In genomic region chr6:55218232-55218631, GRCm38 (mm10) we compare ENCODE assay signal across 21 mouse cellular contexts. TPM values are rescaled to one million over a fixed set of nuclear protein-coding genes. Genes with fewer than 3 reads are reported as not detected.
A peak's percentile ranks its signal among the peaks of the same experiment; 100 is the strongest.
DNase-seq lines count a peak whose midpoint lies in the region; ATAC-seq lines count a peak whose summit lies in the region.
"Had no signal": no experiment of that assay in that cellular context is flagged by ENCODE, and none has a peak within 500 bp of the region (broad histone marks: within the 10 kb centered on the region; RNA-seq: fewer than 3 reads in every experiment).

No protein-coding gene starts in this region.

- WGBS in embryonic facial prominence, embryonic 11.5 days: 89% methylated on average over 9 of the region's 9 CpGs
- 95% methylated on average over 9 of the region's 9 CpGs for WGBS in embryonic facial prominence, embryonic 10.5 days
- 89% methylated on average over 9 of the region's 9 CpGs for WGBS in kidney, embryonic 15.5 days

- no peak for DNase-seq in embryonic facial prominence, embryonic 11.5 days (ENCODE audit: low spot score)
- no peak for DNase-seq in embryonic facial prominence, embryonic 10.5 days (ENCODE audit: low spot score)
- DNase-seq in left cerebral cortex, postnatal 4 days: peak; percentile 23
- no peak for DNase-seq in left cerebral cortex, postnatal 25 days (ENCODE audit: low spot score in 2 of 2)
- DNase-seq: adrenal gland, adult 2 months; adrenal gland, postnatal 10 days; adrenal gland, postnatal 25 days; cerebellum, adult 11 months; cerebellum, adult 2 months; cerebellum, adult 9-10 months; cerebellum, postnatal 36 days; embryo, embryonic 11 days; forebrain, postnatal 0 days had no signal

- intact Hi-C loops in left cerebral cortex, postnatal 4 days (cut with DNase I): no loop called here
- intact Hi-C loops in left cerebral cortex, postnatal 25 days (cut with DNase I): no loop called here

- no peaks in the 10 kb centered on the region for H3K27me3 ChIP-seq in embryonic facial prominence, embryonic 11.5 days (ENCODE audit: control insufficient read depth, insufficient read depth, low read length)
- no peaks in the 10 kb centered on the region for H3K27me3 ChIP-seq in embryonic facial prominence, embryonic 10.5 days (replicated peaks; ENCODE audit: low read depth, poor library complexity, severe bottlenecking)
- H3K27me3 ChIP-seq in kidney, embryonic 15.5 days: no peaks in the 10 kb centered on the region
- H3K27me3 ChIP-seq: embryonic facial prominence, embryonic 13.5 days; forebrain, embryonic 13.5 days; forebrain, embryonic 15.5 days had no signal

- no peaks in the 10 kb centered on the region for H3K4me1 ChIP-seq in embryonic facial prominence, embryonic 11.5 days (ENCODE audit: control insufficient read depth, insufficient read depth, low read length)
- H3K4me1 ChIP-seq in embryonic facial prominence, embryonic 10.5 days: no peaks in the 10 kb centered on the region
- no peaks in the 10 kb centered on the region for H3K4me1 ChIP-seq in kidney, embryonic 15.5 days
- H3K4me1 ChIP-seq: forebrain, embryonic 13.5 days; forebrain, embryonic 15.5 days had no signal

- no peak overlapping the region for H3K27ac ChIP-seq in embryonic facial prominence, embryonic 11.5 days (replicated peaks; ENCODE audit: low read depth, low read length)
- H3K27ac ChIP-seq in embryonic facial prominence, embryonic 10.5 days (replicated peaks): no peak overlapping the region
- no peak overlapping the region for H3K27ac ChIP-seq in kidney, embryonic 15.5 days
- H3K27ac ChIP-seq: embryonic facial prominence, embryonic 13.5 days; forebrain, embryonic 13.5 days; forebrain, embryonic 15.5 days had no signal

- H3K9ac ChIP-seq in embryonic facial prominence, embryonic 11.5 days (replicated peaks; ENCODE audit: low read length): no peak overlapping the region
- H3K9ac ChIP-seq in kidney, embryonic 15.5 days: no peak overlapping the region
- H3K9ac ChIP-seq: embryonic facial prominence, embryonic 13.5 days; forebrain, embryonic 13.5 days; forebrain, embryonic 15.5 days; forebrain, postnatal 0 days had no signal

- H3K4me3 ChIP-seq in embryonic facial prominence, embryonic 11.5 days (ENCODE audit: low read depth, low read length): no peak overlapping the region
- no peak overlapping the region for H3K4me3 ChIP-seq in embryonic facial prominence, embryonic 10.5 days
- H3K4me3 ChIP-seq in kidney, embryonic 15.5 days (replicated peaks): no peak overlapping the region
- H3K4me3 ChIP-seq: embryonic facial prominence, embryonic 13.5 days; forebrain, embryonic 13.5 days; forebrain, embryonic 15.5 days had no signal

- no peaks in the 10 kb centered on the region; the same call in 1 of the 2 replicates for H3K36me3 ChIP-seq in embryonic facial prominence, embryonic 11.5 days (replicated peaks; ENCODE audit: control insufficient read depth, insufficient read depth, low read depth, low read length)
- peaks cover 83% of the 10 kb centered on the region for H3K36me3 ChIP-seq in embryonic facial prominence, embryonic 10.5 days (replicated peaks)
- H3K36me3 ChIP-seq in kidney, embryonic 15.5 days: peaks cover 42% of the 10 kb centered on the region

- H3K4me2 ChIP-seq in embryonic facial prominence, embryonic 11.5 days (ENCODE audit: low read depth, low read length): no peak overlapping the region
- H3K4me2 ChIP-seq in kidney, embryonic 15.5 days: no peak overlapping the region
- H3K4me2 ChIP-seq: embryonic facial prominence, embryonic 13.5 days; forebrain, embryonic 13.5 days; forebrain, embryonic 15.5 days had no signal

- 0 out of 2 replicates have a peak, but pooled peaks have one; percentile 52 for ATAC-seq in embryonic facial prominence, embryonic 11.5 days (replicated peaks; ENCODE audit: insufficient number of reproducible peaks, low FRiP score, low TSS enrichment, low read depth)
- no peak for ATAC-seq in kidney, embryonic 15.5 days (replicated peaks; ENCODE audit: low FRiP score)
- ATAC-seq: forebrain, embryonic 13.5 days; forebrain, embryonic 15.5 days; forebrain, postnatal 0 days had no signal

- H3K9me3 ChIP-seq in embryonic facial prominence, embryonic 11.5 days (replicated peaks; ENCODE audit: control insufficient read depth, low read length): no peaks in the 10 kb centered on the region
- no peaks in the 10 kb centered on the region for H3K9me3 ChIP-seq in embryonic facial prominence, embryonic 10.5 days
- no peaks in the 10 kb centered on the region for H3K9me3 ChIP-seq in kidney, embryonic 15.5 days (replicated peaks)
- H3K9me3 ChIP-seq: embryonic facial prominence, embryonic 13.5 days; forebrain, embryonic 13.5 days; forebrain, embryonic 15.5 days had no signal

RNA-seq across cellular contexts. Expression of gene Mindy4, which starts 15.0 kb away (rescaled TPM):
- polyA plus RNA-seq in embryonic facial prominence, embryonic 11.5 days (2014; fragmentation: Nextera tagmentation; extraction: Ambion mirVana): 23.9 and 26.0 TPM in 2 replicates
- 18.7 and 24.0 TPM in 2 replicates for polyA plus RNA-seq in embryonic facial prominence, embryonic 10.5 days (2016; fragmentation: Nextera tagmentation; extraction: Ambion mirVana)
- total RNA-seq in left cerebral cortex, postnatal 4 days (2021): 10 to 100 TPM; 13.4 to 14.6 TPM
- total RNA-seq in left cerebral cortex, postnatal 25 days (2021): 10 to 100 TPM; 12.6 to 13.0 TPM
- polyA plus RNA-seq in kidney, embryonic 15.5 days (2015; fragmentation: Nextera tagmentation; extraction: Ambion mirVana): 15.6 and 16.0 TPM in 2 replicates

RNA-seq across cellular contexts. Expression of gene Inmt, which starts 43.4 kb away (rescaled TPM):
- polyA plus RNA-seq in embryonic facial prominence, embryonic 11.5 days (2014; fragmentation: Nextera tagmentation; extraction: Ambion mirVana): 3.1 and 5.3 TPM in 2 replicates
- 3.8 and 4.7 TPM in 2 replicates for polyA plus RNA-seq in embryonic facial prominence, embryonic 10.5 days (2016; fragmentation: Nextera tagmentation; extraction: Ambion mirVana)
- total RNA-seq in left cerebral cortex, postnatal 4 days (2021): not detected
- total RNA-seq in left cerebral cortex, postnatal 25 days (2021): 1 to 10 TPM; 1.0 to 1.6 TPM
- 5.9 and 6.1 TPM in 2 replicates for polyA plus RNA-seq in kidney, embryonic 15.5 days (2015; fragmentation: Nextera tagmentation; extraction: Ambion mirVana)
- total RNA-seq: common myeloid progenitor, adult 5-6 weeks; ES-E14; forebrain, postnatal 0 days had no signal
- polyA plus RNA-seq: brain, embryonic 14.5 days; C2C12; forebrain, embryonic 13.5 days; forebrain, embryonic 15.5 days; forebrain, postnatal 0 days had no signal
